Mouse (Mus musculus): ENCODE measurements around the gene Olfr694. TPM values are rescaled to one million over a fixed set of nuclear protein-coding genes. Genes with fewer than 3 reads are reported as not detected.
"Not testable (repeated sequence)": the region's sequence is repeated elsewhere in the genome, so short reads cannot be mapped to it uniquely, and the experiment has no call there.

The Olfr694 gene
- polyA plus RNA-seq (2016; fragmentation: Nextera tagmentation; extraction: Ambion mirVana) = not detected in 2 replicates

GRCm38 (mm10) chr7:106691714-106692113 lies at the start of gene Olfr694:
Gene Olfr694, minus strand, starts transcription at chr7:106691814.
- Histone ChIP-seq H3K27me3 (ENCODE audit: poor library complexity, severe bottlenecking) (no peaks in the 10 kb centered on the region), H3K36me3 (replicated peaks) (no peaks in the 10 kb centered on the region), H3K4me3 (no peak within 1 kb of the TSS), H3K9me3 (no peaks in the 10 kb centered on the region), H3K27ac (no peak within 1 kb of the TSS), H3K4me1 (no peaks in the 10 kb centered on the region)
- DNase-seq (ENCODE audit: extremely low spot score, low spot score) = no peak
- WGBS = 98% methylated on average over 1 of the region's 1 CpGs

- Histone ChIP-seq H3K4me1 (no peaks in the 10 kb centered on the region), H3K27me3 (ENCODE audit: poor library complexity, severe bottlenecking) (no peaks in the 10 kb centered on the region), H3K4me3 (no peak overlapping the region), H3K36me3 (replicated peaks) (no peaks in the 10 kb centered on the region), H3K27ac (no peak overlapping the region), H3K9me3 (no peaks in the 10 kb centered on the region)
- DNase-seq (ENCODE audit: extremely low spot score, low spot score) = no peak
Observed at GRCm38 (mm10) chr7:106737028-106737427, 45.4 kb upstream of the Olfr694 start.

- WGBS = 86% methylated on average over 2 of the region's 2 CpGs
- DNase-seq (ENCODE audit: extremely low spot score, low spot score) = no peak
- no peaks in the 10 kb centered on the region for H3K27me3 ChIP-seq (ENCODE audit: poor library complexity, severe bottlenecking)
- no peaks in the 10 kb centered on the region; the same call in 1 of the 2 replicates for H3K9me3 ChIP-seq
- H3K4me1 ChIP-seq = no peaks in the 10 kb centered on the region
- no peak overlapping the region for H3K27ac ChIP-seq
- no peaks in the 10 kb centered on the region for H3K36me3 ChIP-seq (replicated peaks)
- no peak overlapping the region for H3K4me3 ChIP-seq
Observed at GRCm38 (mm10) chr7:106733717-106734116, 42.1 kb upstream of the Olfr694 start.

GRCm38 (mm10) chr7:106725654-106726053 lies 34.0 kb upstream of the Olfr694 start:
- not testable (repeated sequence) for H3K36me3 ChIP-seq (replicated peaks); H3K4me1 ChIP-seq; H3K27ac ChIP-seq; DNase-seq (ENCODE audit: extremely low spot score, low spot score); H3K4me3 ChIP-seq; H3K27me3 ChIP-seq (ENCODE audit: poor library complexity, severe bottlenecking); H3K9me3 ChIP-seq
- WGBS = 95% methylated on average over 2 of the region's 2 CpGs

GRCm38 (mm10) chr7:106716296-106716695 lies 24.7 kb upstream of the Olfr694 start, which contains the start of gene Olfr695:
Gene Olfr695, minus strand, starts transcription at chr7:106716396.
- no peaks in the 10 kb centered on the region for H3K36me3 ChIP-seq (replicated peaks)
- H3K4me3 ChIP-seq = no peak within 1 kb of the TSS
- no peak within 1 kb of the TSS for H3K27ac ChIP-seq
- H3K4me1 ChIP-seq = no peaks in the 10 kb centered on the region
- no peaks in the 10 kb centered on the region for H3K27me3 ChIP-seq (ENCODE audit: poor library complexity, severe bottlenecking)
- DNase-seq (ENCODE audit: extremely low spot score, low spot score) = no peak
- H3K9me3 ChIP-seq = no peaks in the 10 kb centered on the region

GRCm38 (mm10) chr7:106711463-106711862 lies 19.8 kb upstream of the Olfr694 start:
- H3K9me3 ChIP-seq = no peaks in the 10 kb centered on the region
- 91% methylated on average over 6 of the region's 6 CpGs for WGBS
- H3K4me1 ChIP-seq = no peaks in the 10 kb centered on the region
- H3K27ac ChIP-seq = no peak overlapping the region
- no peak overlapping the region for H3K4me3 ChIP-seq
- no peaks in the 10 kb centered on the region for H3K27me3 ChIP-seq (ENCODE audit: poor library complexity, severe bottlenecking)
- no peak for DNase-seq (ENCODE audit: extremely low spot score, low spot score)
- no peaks in the 10 kb centered on the region for H3K36me3 ChIP-seq (replicated peaks)

- H3K9me3 ChIP-seq; H3K27ac ChIP-seq; H3K4me3 ChIP-seq; H3K36me3 ChIP-seq (replicated peaks); H3K27me3 ChIP-seq (ENCODE audit: poor library complexity, severe bottlenecking); DNase-seq (ENCODE audit: extremely low spot score, low spot score); H3K4me1 ChIP-seq: not testable (repeated sequence)
- 95% methylated on average over 10 of the region's 10 CpGs for WGBS
Observed at GRCm38 (mm10) chr7:106707705-106708104, 16.1 kb upstream of the Olfr694 start.

- H3K9me3 ChIP-seq = peaks cover 5% of the 10 kb centered on the region; the same call in 1 of the 2 replicates
- H3K36me3 ChIP-seq (replicated peaks) = no peaks in the 10 kb centered on the region
- no peaks in the 10 kb centered on the region for H3K27me3 ChIP-seq (ENCODE audit: poor library complexity, severe bottlenecking)
- H3K4me3 ChIP-seq = no peak overlapping the region
- DNase-seq (ENCODE audit: extremely low spot score, low spot score) = no peak
- WGBS = 80% methylated on average over 1 of the region's 1 CpGs
- no peak overlapping the region for H3K27ac ChIP-seq
- H3K4me1 ChIP-seq = no peaks in the 10 kb centered on the region
Observed at GRCm38 (mm10) chr7:106696891-106697290, 5.3 kb upstream of the Olfr694 start.

GRCm38 (mm10) chr7:106692976-106693375 lies 1.4 kb upstream of the Olfr694 start:
- Histone ChIP-seq H3K4me3 (no peak overlapping the region), H3K27ac (no peak overlapping the region), H3K4me1 (no peaks in the 10 kb centered on the region), H3K27me3 (ENCODE audit: poor library complexity, severe bottlenecking) (no peaks in the 10 kb centered on the region), H3K36me3 (replicated peaks) (no peaks in the 10 kb centered on the region), H3K9me3 (no peaks in the 10 kb centered on the region)
- WGBS = 90% methylated on average over 3 of the region's 3 CpGs
- DNase-seq (ENCODE audit: extremely low spot score, low spot score) = no peak

- Histone ChIP-seq H3K4me1 (no peaks in the 10 kb centered on the region), H3K27ac (no peak overlapping the region), H3K36me3 (replicated peaks) (no peaks in the 10 kb centered on the region), H3K9me3 (no peaks in the 10 kb centered on the region), H3K27me3 (ENCODE audit: poor library complexity, severe bottlenecking) (no peaks in the 10 kb centered on the region), H3K4me3 (no peak overlapping the region)
- 88% methylated on average over 2 of the region's 2 CpGs for WGBS
- DNase-seq (ENCODE audit: extremely low spot score, low spot score) = no peak
Observed at GRCm38 (mm10) chr7:106685382-106685781, 6.2 kb downstream of the Olfr694 start.

- no peaks in the 10 kb centered on the region for H3K36me3 ChIP-seq (replicated peaks)
Observed at GRCm38 (mm10) chr7:106680484-106680883, 11.1 kb downstream of the Olfr694 start, which contains the start of gene Olfr693. Gene Olfr693, minus strand, starts transcription at chr7:106680584.

GRCm38 (mm10) chr7:106652344-106652652 lies 39.3 kb downstream of the Olfr694 start:
- H3K4me1 ChIP-seq = no peaks in the 10 kb centered on the region
- no peak overlapping the region for H3K27ac ChIP-seq
- DNase-seq (ENCODE audit: extremely low spot score, low spot score) = no peak
- H3K9me3 ChIP-seq = no peaks in the 10 kb centered on the region
- no peaks in the 10 kb centered on the region for H3K27me3 ChIP-seq (ENCODE audit: poor library complexity, severe bottlenecking)
- no peaks in the 10 kb centered on the region for H3K36me3 ChIP-seq (replicated peaks)
- no peak overlapping the region for H3K4me3 ChIP-seq

More at GRCm38 (mm10) chr7:106680484-106680883, 11.1 kb downstream of the Olfr694 start, which contains the start of gene Olfr693:
- DNase-seq (ENCODE audit: extremely low spot score, low spot score) = no peak
- Histone ChIP-seq H3K4me3 (no peak within 1 kb of the TSS), H3K9me3 (no peaks in the 10 kb centered on the region), H3K4me1 (no peaks in the 10 kb centered on the region), H3K27me3 (ENCODE audit: poor library complexity, severe bottlenecking) (no peaks in the 10 kb centered on the region), H3K27ac (no peak within 1 kb of the TSS)

GRCm38 (mm10) chr7:106651555-106652343 lies 39.9 kb downstream of the Olfr694 start:
- Histone ChIP-seq H3K27ac (no peak overlapping the region), H3K9me3 (no peaks in the 10 kb centered on the region), H3K4me3 (no peak overlapping the region), H3K36me3 (replicated peaks) (no peaks in the 10 kb centered on the region), H3K27me3 (ENCODE audit: poor library complexity, severe bottlenecking) (no peaks in the 10 kb centered on the region), H3K4me1 (no peaks in the 10 kb centered on the region)
- no peak for DNase-seq (ENCODE audit: extremely low spot score, low spot score)

GRCm38 (mm10) chr7:106649774-106650173 lies 41.8 kb downstream of the Olfr694 start:
- no peaks in the 10 kb centered on the region for H3K9me3 ChIP-seq
- 84% methylated on average over 1 of the region's 1 CpGs for WGBS
- no peak for DNase-seq (ENCODE audit: extremely low spot score, low spot score)
- no peak overlapping the region for H3K4me3 ChIP-seq
- no peaks in the 10 kb centered on the region for H3K36me3 ChIP-seq (replicated peaks)
- H3K4me1 ChIP-seq = no peaks in the 10 kb centered on the region
- H3K27me3 ChIP-seq (ENCODE audit: poor library complexity, severe bottlenecking) = no peaks in the 10 kb centered on the region
- no peak overlapping the region for H3K27ac ChIP-seq
